18 mouse cellular contexts compared by ENCODE assay signal in the genomic region with DNA sequence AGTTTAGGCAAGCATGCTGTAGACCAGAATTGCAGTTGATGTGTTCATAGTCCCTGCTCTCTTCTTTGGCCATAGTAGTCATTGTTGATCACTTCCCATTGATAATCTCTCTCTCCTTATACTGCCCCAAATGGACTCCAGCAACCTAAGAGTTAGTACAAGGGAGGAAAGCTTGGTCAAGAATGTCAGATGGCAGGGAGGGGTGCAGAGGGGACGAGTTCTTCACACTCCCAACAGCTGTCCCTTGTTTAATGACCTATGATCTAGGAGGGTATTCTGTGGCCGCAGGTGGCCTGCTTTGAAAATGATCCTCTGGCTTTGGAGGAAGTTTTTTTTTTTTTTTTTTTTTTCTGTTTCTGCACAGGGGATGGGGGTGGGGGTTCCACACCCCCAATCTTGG.
"Had no signal": no experiment of that assay in that cellular context is flagged by ENCODE, and none has a peak within 500 bp of the region (broad histone marks: within the 10 kb centered on the region; RNA-seq: fewer than 3 reads in every experiment).

No protein-coding gene starts in this region.

- H3K9ac ChIP-seq: lung, embryonic 14.5 days; midbrain, embryonic 13.5 days; midbrain, embryonic 15.5 days; neural tube, embryonic 13.5 days; neural tube, embryonic 15.5 days had no signal

- H3K27me3 ChIP-seq: midbrain, embryonic 13.5 days; midbrain, embryonic 15.5 days; neural tube, embryonic 13.5 days; neural tube, embryonic 15.5 days had no signal

- H3K36me3 ChIP-seq: midbrain, embryonic 10.5 days; midbrain, embryonic 13.5 days; midbrain, embryonic 15.5 days; neural tube, embryonic 13.5 days; neural tube, embryonic 15.5 days had no signal

- H3K27ac ChIP-seq: midbrain, embryonic 10.5 days; midbrain, embryonic 13.5 days; midbrain, embryonic 15.5 days; neural tube, embryonic 13.5 days; neural tube, embryonic 15.5 days had no signal

- ATAC-seq: midbrain, embryonic 13.5 days; midbrain, embryonic 15.5 days had no signal

- H3K4me3 ChIP-seq: midbrain, embryonic 10.5 days; midbrain, embryonic 13.5 days; midbrain, embryonic 15.5 days; myocyte; neural tube, embryonic 13.5 days; neural tube, embryonic 15.5 days had no signal

- H3K4me2 ChIP-seq: lung, embryonic 14.5 days; midbrain, embryonic 13.5 days; midbrain, embryonic 15.5 days; neural tube, embryonic 13.5 days; neural tube, embryonic 15.5 days had no signal

- DNase-seq: lung, adult 18-20 months; lung, embryonic 14.5 days; lung, postnatal 10 days; lung, postnatal 4 days; retina, postnatal 1 day; right cerebral cortex, adult 18-20 months; right cerebral cortex, postnatal 25 days; right cerebral cortex, postnatal 4 days; spleen, adult 18-20 months; thymus, adult 18-20 months; thymus, postnatal 14 days; thymus, postnatal 36 days had no signal

- H3K9me3 ChIP-seq: midbrain, embryonic 10.5 days; midbrain, embryonic 13.5 days; midbrain, embryonic 15.5 days; neural tube, embryonic 13.5 days; neural tube, embryonic 15.5 days had no signal
